ENCODE assay signal across 8 mouse cellular contexts in genomic region chr1:7397807-7398446, GRCm38 (mm10).
DNase-seq lines count a peak whose midpoint lies in the region; ATAC-seq lines count a peak whose summit lies in the region.

No protein-coding gene starts in this region.

- no peaks in the 10 kb centered on the region for H3K4me1 ChIP-seq in hindbrain, embryonic 15.5 days (replicated peaks)

- peak overlapping the region; percentile 88 for H3K27ac ChIP-seq in hindbrain, embryonic 15.5 days (replicated peaks)

- H3K27me3 ChIP-seq in hindbrain, embryonic 15.5 days: no peaks in the 10 kb centered on the region

- H3K9me3 ChIP-seq in hindbrain, embryonic 15.5 days: no peaks in the 10 kb centered on the region

- peak overlapping the region; percentile 68 for H3K4me3 ChIP-seq in hindbrain, embryonic 15.5 days

- peak overlapping the region; percentile 73 for H3K9ac ChIP-seq in hindbrain, embryonic 15.5 days

- H3K4me2 ChIP-seq in hindbrain, embryonic 15.5 days: peak overlapping the region; percentile 70

- H3K36me3 ChIP-seq in hindbrain, embryonic 15.5 days: no peaks in the 10 kb centered on the region

- DNase-seq in T-cell, adult 2 months (ENCODE audit: low spot score): peak; percentile 95
- peak; percentile 99 for DNase-seq in cerebellum, postnatal 36 days
- DNase-seq in frontal cortex, postnatal 36 days (ENCODE audit: low spot score in 2 of 2): peak; percentile 97 to 98
- DNase-seq in left cerebral cortex, adult 11 months (ENCODE audit: low spot score): peak; percentile 98
- peak; percentile 97 to 98 for DNase-seq in lung, postnatal 4 days
- DNase-seq in retina, postnatal 7 days (ENCODE audit: low read depth, low spot score): peak; percentile 94
- DNase-seq in urinary bladder, adult 2 months (ENCODE audit: low spot score): peak; percentile 94

- WGBS in hindbrain, embryonic 15.5 days: under 1% methylated on average over 45 of the region's 46 CpGs

- peak; percentile 99 for ATAC-seq in hindbrain, embryonic 15.5 days (ENCODE audit: low FRiP score, low read depth)

Comparison
In these comparisons a context has a peak if more than half of its experiments do, and no peak if none do; other contexts are left out.
1. Peak in every context shown above with its lines: DNase-seq, ATAC-seq, H3K4me3 ChIP-seq and H3K27ac ChIP-seq.